Comparison of ENCODE assay signal across 33 mouse cellular contexts in genomic region chr12:84110814-84111213, GRCm38 (mm10). TPM values are rescaled to one million over a fixed set of nuclear protein-coding genes. Genes with fewer than 3 reads are reported as not detected.
"Had no signal": no experiment of that assay in that cellular context is flagged by ENCODE, and none has a peak within 500 bp of the region (broad histone marks: within the 10 kb centered on the region; RNA-seq: fewer than 3 reads in every experiment).

No protein-coding gene starts in this region.

- DNase-seq: gastrocnemius, adult 2 months; gastrocnemius, postnatal 10 days; gastrocnemius, postnatal 25 days; heart, adult 11 months; heart, adult 2 months; heart, postnatal 14 days; heart, postnatal 36 days; kidney, adult 11 months; kidney, adult 2 months; kidney, adult 9 months; kidney, postnatal 14 days; kidney, postnatal 36 days; liver; liver, embryonic 13.5 days had no signal

- H3K27me3 ChIP-seq: heart, embryonic 13.5 days; heart, embryonic 15.5 days; hindbrain, embryonic 13.5 days; hindbrain, embryonic 15.5 days; kidney, embryonic 15.5 days; limb, embryonic 12.5 days; liver, embryonic 13.5 days; liver, embryonic 15.5 days had no signal

- ATAC-seq: hindbrain, postnatal 0 days; intestine, embryonic 16.5 days had no signal

- H3K36me3 ChIP-seq: heart, embryonic 13.5 days; heart, embryonic 15.5 days; hindbrain, embryonic 13.5 days; hindbrain, embryonic 15.5 days; kidney, embryonic 15.5 days; limb, embryonic 10.5 days; limb, embryonic 12.5 days; liver, embryonic 13.5 days; liver, embryonic 15.5 days had no signal

RNA-seq across cellular contexts. Expression of gene Pnma1, which starts 37.5 kb away (rescaled TPM):
- polyA plus RNA-seq: kidney, adult 2 months had no signal

RNA-seq across cellular contexts. Expression of gene Acot5, which starts 41.7 kb away (rescaled TPM):
- total RNA-seq: gastrocnemius, postnatal 25 days; heart, adult 2 months; heart, postnatal 36 days; hematopoietic stem cell, adult 5-6 weeks had no signal
- polyA plus RNA-seq: heart, adult 2 months; heart, embryonic 11.5 days; heart, embryonic 13.5 days; heart, embryonic 15.5 days; heart, postnatal 0 days; hindbrain, embryonic 11.5 days; hindbrain, embryonic 13.5 days; intestine, embryonic 14.5 days; kidney, embryonic 15.5 days; kidney, postnatal 0 days; limb, embryonic 10.5 days; limb, embryonic 12.5 days; liver, embryonic 11.5 days; liver, embryonic 13.5 days had no signal

RNA-seq across cellular contexts. Expression of gene Acot3, which starts 58.9 kb away (rescaled TPM):
- total RNA-seq: gastrocnemius, adult 2 months; gastrocnemius, postnatal 10 days; gastrocnemius, postnatal 25 days; gastrocnemius, postnatal 4 days; hematopoietic stem cell, adult 5-6 weeks had no signal
- polyA plus RNA-seq: large intestine, adult 2 months had no signal
